In genomic region chr5:71656771-71657170, GRCm38 (mm10) we compare ENCODE assay signal across 8 mouse cellular contexts. TPM values are rescaled to one million over a fixed set of nuclear protein-coding genes. Genes with fewer than 3 reads are reported as not detected.
DNase-seq lines count a peak whose midpoint lies in the region; ATAC-seq and TF ChIP-seq lines count a peak whose summit lies in the region.

No protein-coding gene starts in this region.

- ATAC-seq in inflammation-experienced regulatory T-cells, adult 6 months: no peak

- no peak overlapping the region for H3K27ac ChIP-seq in gastrocnemius, adult 2 months

- no peak for TF ChIP-seq CTCF in gastrocnemius, adult 2 months (IDR thresholded peaks at IDR 0.05)

- no peak for DNase-seq in gastrocnemius, adult 2 months
- DNase-seq in gastrocnemius, postnatal 36 days: no peak
- DNase-seq in cerebellum, adult 11-12 months: peak; percentile 35
- DNase-seq in frontal cortex, adult 2 months (ENCODE audit: extremely low spot score in 1 of 2, low spot score in 1 of 2): peak; percentile 45 to 68
- peak; percentile 46 to 54 for DNase-seq in left cerebral cortex, postnatal 36 days (ENCODE audit: low spot score in 2 of 2)
- DNase-seq in right cerebral cortex, postnatal 25 days: peak; percentile 52
- no peak for DNase-seq in natural killer cell, adult 2 months (ENCODE audit: low spot score in 2 of 2)

- intact Hi-C loops in gastrocnemius, adult 2 months (cut with DNase I): no loop called here
- intact Hi-C loops in gastrocnemius, postnatal 36 days (cut with DNase I): no loop called here
- intact Hi-C loops in left cerebral cortex, postnatal 36 days (cut with DNase I): loop anchor here (2.0 to 5.0 kb wide), 3 partner anchors 46 to 154 kb away; no protein-coding TSS in a partner anchor

- peak overlapping the region; percentile 71 for H3K4me3 ChIP-seq in gastrocnemius, adult 2 months

RNA-seq across cellular contexts. Expression of gene Gabrb1, which starts 1.1 kb away (rescaled TPM):
- under 1 TPM in 1 of 2 experiments, not detected in 1; 0.03 TPM for total RNA-seq in gastrocnemius, adult 2 months (2021)
- total RNA-seq in gastrocnemius, postnatal 36 days (2021): not detected
- polyA plus RNA-seq in frontal cortex, adult 2 months (2012; rRNA removed): 17.4 and 19.2 TPM in 2 replicates
- total RNA-seq in left cerebral cortex, postnatal 36 days (2021): 10 to 100 TPM; 83.9 to 93.3 TPM
- polyA plus RNA-seq in inflammation-experienced regulatory T-cells, adult 6 months (2017; shearing (Covaris generic)): under 1 TPM in 1 of 3 experiments, not detected in 2; 0.03 TPM

RNA-seq across cellular contexts. Expression of gene Gabra4, which starts 1.3 kb away (rescaled TPM):
- not detected for total RNA-seq in gastrocnemius, adult 2 months (2021)
- not detected for total RNA-seq in gastrocnemius, postnatal 36 days (2021)
- polyA plus RNA-seq in frontal cortex, adult 2 months (2012; rRNA removed): 41.6 and 43.5 TPM in 2 replicates
- total RNA-seq in left cerebral cortex, postnatal 36 days (2021): 100 to 1,000 TPM in 1 of 2 experiments, 10 to 100 TPM in 1; 98.6 to 110 TPM
- under 1 TPM in 1 of 3 experiments, not detected in 2; 0.26 TPM for polyA plus RNA-seq in inflammation-experienced regulatory T-cells, adult 6 months (2017; shearing (Covaris generic))

Comparison
In these comparisons a context has a peak if more than half of its experiments do, and no peak if none do; other contexts are left out.
1. DNase-seq: peak in cerebellum, adult 11-12 months (single experiment), frontal cortex, adult 2 months (2 of 2), left cerebral cortex, postnatal 36 days (2 of 2) and right cerebral cortex, postnatal 25 days (single experiment); none in gastrocnemius, adult 2 months (single experiment), gastrocnemius, postnatal 36 days (0 of 2) and natural killer cell, adult 2 months (0 of 2).
2. RNA of gene Gabrb1, which starts 1.1 kb away (total RNA-seq): 83.9 to 93.3 TPM in left cerebral cortex, postnatal 36 days; 0.03 TPM in gastrocnemius, adult 2 months and not detected in gastrocnemius, postnatal 36 days; every median in the first group is over 10 times any median in the second.
3. RNA of gene Gabra4, which starts 1.3 kb away (total RNA-seq): 98.6 to 110 TPM in left cerebral cortex, postnatal 36 days; not detected in gastrocnemius, postnatal 36 days and not detected in gastrocnemius, adult 2 months; every median in the first group is over 10 times any median in the second.